Mouse (Mus musculus) MEL (cell line): ENCODE data around the gene Cyp17a1. TPM values are rescaled to one million over a fixed set of nuclear protein-coding genes. Genes with fewer than 3 reads are reported as not detected.

Source experiments
- DNase-seq: peaks from one replicate; pipeline ENCODE4 v3.0.0; 2011; ENCODE audit warnings: low read depth, low spot score
- H3K27ac ChIP-seq: 2 replicates; pipeline ENCODE4 v1.5.1; 2012; ENCODE audit warnings: low read depth, mild to moderate bottlenecking, control low read depth, low read length, moderate library complexity; ENCODE audit not compliant: control insufficient read depth
- H3K27me3 ChIP-seq, 2 experiments: fragments of 150-350 bp in 1 of 2; sonication (generic) in 1 of 2; 2 replicates each; pipeline ENCODE4 v1.6.1; 2012; ENCODE audit warnings: low read length in 2 of 2, mild to moderate bottlenecking in 2 of 2, improper control_type of control experiment in 1 of 2, moderate library complexity in 1 of 2; ENCODE audit not compliant: insufficient read depth in 2 of 2, control insufficient read depth in 1 of 2
- H3K36me3 ChIP-seq, 2 experiments: 2 replicates each; pipeline ENCODE4 v1.6.1; 2012 to 2014; ENCODE audit warnings: low read length in 2 of 2, improper control_type of control experiment in 1 of 2, inconsistent platforms in 1 of 2, mild to moderate bottlenecking in 1 of 2; ENCODE audit not compliant: insufficient read depth in 2 of 2, control insufficient read depth in 1 of 2
- H3K4me1 ChIP-seq, 2 experiments: fragments of 150-350 bp in 1 of 2; sonication (generic) in 1 of 2; 2 replicates each; pipeline ENCODE4 v1.6.1; 2012; ENCODE audit warnings: low read length in 2 of 2, improper control_type of control experiment in 1 of 2, mild to moderate bottlenecking in 1 of 2; ENCODE audit not compliant: insufficient read depth in 2 of 2, control insufficient read depth in 1 of 2
- H3K4me3 ChIP-seq, 2 experiments: fragments of 150-350 bp in 1 of 2; sonication (generic) in 1 of 2; 2 replicates each; pipeline ENCODE4 v1.5.1; 2012; ENCODE audit warnings: low read depth in 2 of 2, low read length in 2 of 2, mild to moderate bottlenecking in 2 of 2, moderate library complexity in 2 of 2, control low read depth in 1 of 2, improper control_type of control experiment in 1 of 2; ENCODE audit not compliant: control insufficient read depth in 1 of 2, insufficient read depth in 1 of 2
- H3K79me2 ChIP-seq: 2 replicates; pipeline ENCODE4 v1.6.1; 2012; ENCODE audit warnings: mild to moderate bottlenecking, low read length, moderate library complexity; ENCODE audit not compliant: control insufficient read depth, poor library complexity, insufficient read depth
- H3K9ac ChIP-seq: 2 replicates; pipeline ENCODE4 v1.6.1; 2012; ENCODE audit warnings: low read depth, mild to moderate bottlenecking, control low read depth, low read length, moderate library complexity; ENCODE audit not compliant: control insufficient read depth, poor library complexity, severe bottlenecking
- H3K9me3 ChIP-seq: fragments of 150-350 bp; sonication (generic); replicated peaks from 2 replicates; pipeline ENCODE4 v1.6.1; 2012; ENCODE audit warnings: mild to moderate bottlenecking, low read length, improper control_type of control experiment, moderate library complexity; ENCODE audit not compliant: insufficient read depth
- CHD1 ChIP-seq: IDR thresholded peaks from 2 replicates; pipeline ENCODE4 v1.6.1; 2012; ENCODE audit warnings: low read depth, mild to moderate bottlenecking, inconsistent platforms, low read length, improper control_type of control experiment
- CHD2 ChIP-seq: IDR thresholded peaks from 2 replicates; pipeline ENCODE4 v1.6.1; 2011; ENCODE audit warnings: low read length, improper control_type of control experiment
- ELF1 ChIP-seq: IDR thresholded peaks from 2 replicates; pipeline ENCODE4 v1.6.1; 2014; ENCODE audit warnings: low read depth, mild to moderate bottlenecking, inconsistent platforms, low read length, improper control_type of control experiment, moderate library complexity
- EP300 ChIP-seq, 2 experiments: IDR thresholded peaks; 2 replicates each; pipeline ENCODE4 v1.6.1; 2011; ENCODE audit warnings: improper control_type of control experiment in 2 of 2, low read length in 2 of 2, low read depth in 1 of 2, mild to moderate bottlenecking in 1 of 2
- GATA1 ChIP-seq: IDR thresholded peaks from 2 replicates; pipeline ENCODE4 v1.6.1; 2011; ENCODE audit warnings: low read depth, low read length, improper control_type of control experiment
- HCFC1 ChIP-seq: IDR thresholded peaks from 2 replicates; pipeline ENCODE4 v1.6.1; 2012; ENCODE audit warnings: low read depth, mild to moderate bottlenecking, inconsistent platforms, low read length, improper control_type of control experiment, moderate library complexity
- JUND ChIP-seq: IDR thresholded peaks from 2 replicates; pipeline ENCODE4 v1.6.1; 2011; ENCODE audit warnings: low read depth, mild to moderate bottlenecking, improper control_type of control experiment, low read length
- KAT2A ChIP-seq: conservative IDR thresholded peaks from 2 replicates; pipeline ENCODE4 v1.6.1; 2012; ENCODE audit warnings: low read depth, low read length, improper control_type of control experiment, inconsistent platforms
- MAFK ChIP-seq: IDR thresholded peaks from 2 replicates; pipeline ENCODE4 v1.6.1; 2011; ENCODE audit warnings: low read depth, mild to moderate bottlenecking, low read length, improper control_type of control experiment, borderline replicate concordance
- MAX ChIP-seq: IDR thresholded peaks from 2 replicates; pipeline ENCODE4 v1.6.1; 2011; ENCODE audit warnings: low read length, improper control_type of control experiment
- MAZ ChIP-seq: IDR thresholded peaks from 2 replicates; pipeline ENCODE4 v1.6.1; 2012; ENCODE audit warnings: low read depth, mild to moderate bottlenecking, inconsistent platforms, low read length, improper control_type of control experiment
- MEF2A ChIP-seq: IDR thresholded peaks from 2 replicates; pipeline ENCODE4 v1.6.1; 2014; ENCODE audit warnings: low read depth, mild to moderate bottlenecking, inconsistent platforms, low read length, improper control_type of control experiment; ENCODE audit not compliant: poor library complexity, insufficient replicate concordance, severe bottlenecking; ENCODE audit errors: extremely low read depth
- MXI1 ChIP-seq: IDR thresholded peaks from 2 replicates; pipeline ENCODE4 v1.6.1; 2011; ENCODE audit warnings: mild to moderate bottlenecking, low read depth, low read length, improper control_type of control experiment
- MYB ChIP-seq: IDR thresholded peaks from 2 replicates; pipeline ENCODE4 v1.6.1; 2011; ENCODE audit warnings: mild to moderate bottlenecking, low read depth, low read length, improper control_type of control experiment
- MYC ChIP-seq: IDR thresholded peaks from 2 replicates; pipeline ENCODE4 v1.6.1; 2011; ENCODE audit warnings: low read depth, mild to moderate bottlenecking, low read length, improper control_type of control experiment, moderate library complexity
- NELFE ChIP-seq: IDR thresholded peaks from 2 replicates; pipeline ENCODE4 v1.6.1; 2011; ENCODE audit warnings: low read depth, low read length, improper control_type of control experiment
- NRF1 ChIP-seq: IDR thresholded peaks from 2 replicates; pipeline ENCODE4 v1.6.1; 2014; ENCODE audit warnings: low read depth, mild to moderate bottlenecking, inconsistent platforms, low read length, improper control_type of control experiment, moderate library complexity; ENCODE audit not compliant: poor library complexity, insufficient read depth, severe bottlenecking
- POLR2AphosphoS2 ChIP-seq: IDR thresholded peaks from 2 replicates; pipeline ENCODE4 v1.6.1; 2011; ENCODE audit warnings: low read length, improper control_type of control experiment
- POLR2AphosphoS5 ChIP-seq: IDR thresholded peaks from 2 replicates; pipeline ENCODE4 v1.6.1; 2012; ENCODE audit warnings: low read depth, borderline replicate concordance, mild to moderate bottlenecking, inconsistent platforms, low read length, moderate library complexity, mixed read lengths
- RCOR1 ChIP-seq: IDR thresholded peaks from 2 replicates; pipeline ENCODE4 v1.6.1; 2012; ENCODE audit warnings: low read depth, mild to moderate bottlenecking, inconsistent platforms, low read length, improper control_type of control experiment
- SMC3 ChIP-seq: IDR thresholded peaks from 2 replicates; pipeline ENCODE4 v1.6.1; 2011; ENCODE audit warnings: low read depth, low read length, improper control_type of control experiment
- TAL1 ChIP-seq: IDR thresholded peaks from 2 replicates; pipeline ENCODE4 v1.6.1; 2012; ENCODE audit warnings: mild to moderate bottlenecking, inconsistent platforms, low read length, moderate library complexity, mixed read lengths
- TBP ChIP-seq: IDR thresholded peaks from 2 replicates; pipeline ENCODE4 v1.8.0; 2011; ENCODE audit warnings: low read depth, low read length, improper control_type of control experiment
- TCF12 ChIP-seq: IDR thresholded peaks from 2 replicates; pipeline ENCODE4 v1.6.1; 2014; ENCODE audit warnings: low read depth, mild to moderate bottlenecking, inconsistent platforms, low read length, improper control_type of control experiment, moderate library complexity
- USF1 ChIP-seq: IDR thresholded peaks from 2 replicates; pipeline ENCODE4 v1.6.1; 2014; ENCODE audit warnings: low read depth, mild to moderate bottlenecking, inconsistent platforms, low read length, improper control_type of control experiment, moderate library complexity
- USF2 ChIP-seq, 2 experiments: IDR thresholded peaks; 2 replicates each; pipeline ENCODE4 v1.6.1; 2011 to 2012; ENCODE audit warnings: improper control_type of control experiment in 2 of 2, low read length in 2 of 2, borderline replicate concordance in 1 of 2, inconsistent platforms in 1 of 2, low read depth in 1 of 2, mild to moderate bottlenecking in 1 of 2; ENCODE audit not compliant: insufficient read depth in 1 of 2
- ZKSCAN1 ChIP-seq: IDR thresholded peaks from 2 replicates; pipeline ENCODE4 v1.6.1; 2012; ENCODE audit warnings: low read depth, mild to moderate bottlenecking, inconsistent platforms, low read length, improper control_type of control experiment, moderate library complexity
- ZMIZ1 ChIP-seq: IDR thresholded peaks from 2 replicates; pipeline ENCODE4 v1.6.1; 2012; ENCODE audit warnings: low read depth, mild to moderate bottlenecking, inconsistent platforms, low read length, improper control_type of control experiment, moderate library complexity
- ZNF384 ChIP-seq: IDR thresholded peaks from 2 replicates; pipeline ENCODE4 v1.6.1; 2012; ENCODE audit warnings: low read depth, mild to moderate bottlenecking, inconsistent platforms, low read length, improper control_type of control experiment
- polyA plus RNA-seq, 2 experiments: library from polyadenylated mRNA; stranded (reverse) in 1 of 2; unstranded in 1 of 2; fragments of >175 nt in 1 of 2; fragments of >200 nt in 1 of 2; gene quantifications; 2 replicates each; pipeline versions ENCODE4 v1.2.1 to v1.2.4; 2012; ENCODE audit warnings: low replicate concordance in 2 of 2, low read depth in 1 of 2; ENCODE audit not compliant: insufficient read length in 2 of 2, insufficient read depth in 1 of 2, missing spikeins in 1 of 2
- total RNA-seq: library from RNA; depleted of rRNA; stranded (reverse); fragments of 300-350 nt; gene quantifications from 2 replicates; pipeline ENCODE4 v1.2.3, GENCODE M21; 2012

Gene Cyp17a1
- total and polyA plus RNA-seq, 3 experiments, result not detected

- no peak for TF ChIP-seq NRF1
- TF ChIP-seq POLR2AphosphoS2, result no peak
- TF ChIP-seq USF2 (IDR thresholded peaks at IDR 0.05; ENCODE audit: borderline replicate concordance in 1 of 2, insufficient read depth in 1 of 2, low read depth in 1 of 2, low read length in 2 of 2), result no peak
- TF ChIP-seq MAZ, result no peak
- TF ChIP-seq RCOR1, result no peak; the same call in 1 of the 2 replicates
- TF ChIP-seq USF1, result no peak
- TF ChIP-seq MYC, result no peak
- no peak for TF ChIP-seq ZKSCAN1
- TF ChIP-seq MXI1, result peak; percentile 61
- TF ChIP-seq TAL1, result no peak; the same call in 1 of the 2 replicates
- no peak for TF ChIP-seq MAFK
- TF ChIP-seq POLR2AphosphoS5, result no peak
- TF ChIP-seq HCFC1, result 0 out of 2 replicates have a peak, but pooled peaks have one; percentile 29
- no peak for TF ChIP-seq ZNF384
- TF ChIP-seq TBP, result no peak; the same call in 1 of the 2 replicates
Observed at GRCm38 (mm10) chr19:46706540-46707295, 33.7 kb upstream of the Cyp17a1 start (continued).

- DNase-seq, result peak; percentile 89
- H3K4me1 ChIP-seq, result peaks cover 19 to 51% of the 10 kb centered on the region in 2 experiments
- peak overlapping the region; percentile 8 for H3K27ac ChIP-seq
- no peaks in the 10 kb centered on the region for H3K79me2 ChIP-seq
- H3K4me3 ChIP-seq, result no peak overlapping the region
- no peaks in the 10 kb centered on the region for H3K27me3 ChIP-seq
- H3K9me3 ChIP-seq, result no peaks in the 10 kb centered on the region
- H3K9ac ChIP-seq, result no peak overlapping the region
- H3K36me3 ChIP-seq, result peaks cover 0 to 39% of the 10 kb centered on the region in 2 experiments; a peak in 2 of 4 replicates
- no peak for TF ChIP-seq JUND
- TF ChIP-seq NELFE, result no peak
- TF ChIP-seq GATA1, result no peak
- TF ChIP-seq NRF1, result no peak
- TF ChIP-seq KAT2A, result no peak
- TF ChIP-seq MEF2A, result no peak
- TF ChIP-seq RCOR1, result peak; percentile 70; the same call in 1 of the 2 replicates
- TF ChIP-seq ZNF384, result peak; percentile 56; the same call in 1 of the 2 replicates
- TF ChIP-seq MYB, result no peak
- no peak for TF ChIP-seq POLR2AphosphoS2
- TF ChIP-seq TAL1, result no peak
- TF ChIP-seq MAX, result peak; percentile 43
- no peak for TF ChIP-seq ELF1
- TF ChIP-seq CHD2, result no peak
- no peak; the same call in 1 of the 2 replicates for TF ChIP-seq SMC3
- 0 out of 2 replicates have a peak, but pooled peaks have one; percentile 50 for TF ChIP-seq MYC
- no peak for TF ChIP-seq POLR2AphosphoS5
- TF ChIP-seq HCFC1, result peak; percentile 21; the same call in 1 of the 2 replicates
- TF ChIP-seq ZKSCAN1, result no peak
- TF ChIP-seq MAZ, result 0 out of 2 replicates have a peak, but pooled peaks have one; percentile 10
- peak; percentile 36 to 43; a peak in 2 of 4 replicates for TF ChIP-seq EP300 (IDR thresholded peaks at IDR 0.05; ENCODE audit: low read depth in 1 of 2, low read length in 2 of 2)
- no peak for TF ChIP-seq ZMIZ1
- peak; percentile 44 for TF ChIP-seq TCF12
- TF ChIP-seq CHD1, result no peak
Observed at GRCm38 (mm10) chr19:46705779-46706495, 33.0 kb upstream of the Cyp17a1 start.
